Mouse (Mus musculus): ENCODE measurements around the gene Gm6309.

DNA sequence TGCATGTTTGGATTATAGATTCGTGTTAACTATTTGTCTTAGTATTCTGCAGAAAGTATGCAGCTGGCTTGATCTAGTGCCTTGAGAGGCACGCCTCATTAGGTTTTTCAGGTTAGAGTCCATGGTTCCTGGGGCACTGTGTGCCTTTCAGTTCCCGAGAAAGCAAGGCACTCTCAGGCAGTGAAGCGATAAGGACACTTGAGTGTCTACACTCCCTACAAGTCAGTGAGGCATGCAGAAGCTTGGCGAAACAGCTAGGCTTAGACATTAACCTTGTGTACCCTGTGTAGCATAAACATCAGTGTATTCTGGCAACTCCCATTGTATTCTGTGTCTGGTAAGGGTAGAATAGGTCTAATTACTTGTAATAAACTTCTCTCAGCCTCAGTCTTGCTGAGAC, 35.0 kb upstream of the Gm6309 start:
- TF ChIP-seq CTCF (IDR thresholded peaks at IDR 0.05; ENCODE audit: low read depth): no peak
- no peak for TF ChIP-seq EP300 (IDR thresholded peaks at IDR 0.05; ENCODE audit: low read depth)

All from heart, postnatal 0 days (tissue).